Mouse (Mus musculus) bone marrow macrophage, adult 2 months (primary cell): ENCODE measurements around the gene Map2k2.

Source experiments
- CTCF ChIP-seq: IDR thresholded peaks from 2 replicates; pipeline ENCODE4 v1.5.1; 2012; ENCODE audit warnings: low read depth, mild to moderate bottlenecking, low read length, moderate library complexity
- POLR2A ChIP-seq: IDR thresholded peaks from 2 replicates; pipeline ENCODE4 v1.6.1; 2012; ENCODE audit warnings: mild to moderate bottlenecking, low read depth, low read length, borderline replicate concordance

DNA sequence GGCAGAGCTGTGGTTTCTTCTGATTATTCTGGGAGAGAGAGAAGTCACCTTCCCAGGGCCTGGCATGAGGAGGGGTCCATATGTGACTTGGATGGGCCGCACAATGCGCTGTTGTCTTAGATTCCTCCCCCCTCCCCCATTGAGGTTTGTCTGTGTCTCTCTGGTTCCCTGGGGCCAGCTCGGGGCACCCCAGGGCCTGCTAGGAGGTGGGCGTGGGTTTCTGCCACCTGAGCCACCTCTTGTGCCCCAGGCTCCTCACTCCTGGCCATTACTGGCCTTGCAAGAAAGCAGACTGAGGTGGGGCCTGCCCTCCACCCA, 33.8 kb downstream of the Map2k2 start:
- no peak for TF ChIP-seq CTCF
- no peak for TF ChIP-seq POLR2A
